Mouse (Mus musculus) heart, embryonic 14.5 days (tissue): ENCODE measurements around the gene Polh. TPM values are rescaled to one million over a fixed set of nuclear protein-coding genes. Genes with fewer than 3 reads are reported as not detected.

Experiments used
- ATAC-seq: fragments of 200-750 bp; cut with Nextera tagmentation; 2 replicates; pipeline ENCODE4 v1.8.0; 2017; ENCODE audit warnings: low read depth, moderate TSS enrichment; ENCODE audit not compliant: insufficient number of reproducible peaks, insufficient read depth, low FRiP score
- H3K27ac ChIP-seq, 2 experiments: fragments of 200-500 bp in 1 of 2; fragments of 300-500 bp in 1 of 2; sonication (generic) in 1 of 2; replicated peaks in 1 of 2; 2 replicates each; pipeline ENCODE4 v1.5.1; 2012 to 2014; ENCODE audit warnings: low read depth in 2 of 2, low read length in 2 of 2, control low read depth in 1 of 2, mild to moderate bottlenecking in 1 of 2, mixed read lengths in 1 of 2; ENCODE audit not compliant: control insufficient read depth in 1 of 2, insufficient read depth in 1 of 2
- H3K27me3 ChIP-seq: fragments of 300-500 bp; sonication (generic); 2 replicates; pipeline ENCODE4 v1.6.1; 2014; ENCODE audit warnings: mild to moderate bottlenecking, low read length, control low read depth; ENCODE audit not compliant: control insufficient read depth, insufficient read depth
- H3K36me3 ChIP-seq: fragments of 300-500 bp; sonication (generic); 2 replicates; pipeline ENCODE4 v1.6.1; 2014; ENCODE audit warnings: mild to moderate bottlenecking, control low read depth, low read length, mixed read lengths; ENCODE audit not compliant: control insufficient read depth, insufficient read depth
- H3K4me1 ChIP-seq, 2 experiments: fragments of 200-500 bp in 1 of 2; fragments of 300-500 bp in 1 of 2; sonication (generic) in 1 of 2; 2 replicates each; pipeline ENCODE4 v1.6.1; 2012 to 2014; ENCODE audit warnings: low read length in 2 of 2, control low read depth in 1 of 2, mixed read lengths in 1 of 2; ENCODE audit not compliant: control insufficient read depth in 2 of 2, insufficient read depth in 2 of 2
- H3K4me2 ChIP-seq: fragments of 300-500 bp; sonication (generic); 2 replicates; pipeline ENCODE4 v1.6.1; 2014; ENCODE audit warnings: mild to moderate bottlenecking, low read length
- H3K4me3 ChIP-seq, 2 experiments: fragments of 200-500 bp in 1 of 2; fragments of 300-500 bp in 1 of 2; sonication (generic) in 1 of 2; 2 replicates each; pipeline ENCODE4 v1.5.1; 2012 to 2014; ENCODE audit warnings: low read length in 2 of 2, mild to moderate bottlenecking in 2 of 2, control low read depth in 1 of 2, low read depth in 1 of 2, moderate library complexity in 1 of 2; ENCODE audit not compliant: control insufficient read depth in 1 of 2, insufficient read depth in 1 of 2
- H3K9ac ChIP-seq: fragments of 300-500 bp; sonication (generic); 2 replicates; pipeline ENCODE4 v1.6.1; 2014; ENCODE audit warnings: mild to moderate bottlenecking, low read length
- H3K9me3 ChIP-seq: fragments of 300-500 bp; sonication (generic); 2 replicates; pipeline ENCODE4 v1.6.1; 2016; ENCODE audit warnings: low read length, control low read depth; ENCODE audit not compliant: control insufficient read depth
- WGBS: fragments of 180-500 bp; shearing (Covaris S2); extraction: QIAGEN DNeasy Blood & Tissue Kit; methylation state at CpG from one replicate; pipeline ENCODE4 v1.1.7; 2014; 5-methylcytosine and 5-hydroxymethylcytosine counted together
- polyA plus RNA-seq: library from polyadenylated mRNA; unstranded; fragments of >200 nt; fragmentation: Nextera tagmentation; extraction: Ambion mirVana; gene quantifications from 2 replicates; pipeline ENCODE4 v1.2.1, GENCODE M21; 2014

The Polh gene
- polyA plus RNA-seq, 1 experiment from 2014 or later: 11.7 TPM

DNA sequence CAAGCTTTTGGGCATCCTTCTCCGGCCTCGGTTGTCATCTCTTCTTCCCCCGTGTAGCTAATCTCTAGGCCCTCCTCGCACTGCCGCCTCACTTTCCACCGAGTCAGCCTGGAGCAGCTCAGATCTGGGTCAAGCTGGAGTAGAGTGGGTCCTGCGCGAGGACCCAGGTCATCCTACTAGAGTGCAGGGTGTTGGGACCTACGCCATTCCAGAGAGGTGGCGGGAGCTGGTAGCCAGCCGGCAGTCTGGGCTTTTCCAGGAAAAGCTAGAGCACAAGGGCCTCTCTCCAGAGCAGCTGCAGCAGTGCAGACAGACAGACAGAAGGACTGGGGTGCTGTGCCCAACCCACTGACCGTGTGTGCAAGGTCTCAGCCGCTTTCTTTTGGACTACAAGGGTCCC, 39.8 kb upstream of the Polh start:
- 85% methylated on average over 13 of the region's 13 CpGs for WGBS
- no peak for ATAC-seq
- H3K4me2 ChIP-seq: no peak overlapping the region
- no peaks in the 10 kb centered on the region for H3K27me3 ChIP-seq
- H3K4me1 ChIP-seq: peaks cover 15 to 20% of the 10 kb centered on the region in 2 experiments
- no peak overlapping the region for H3K27ac ChIP-seq
- H3K36me3 ChIP-seq: peaks cover 84% of the 10 kb centered on the region
- no peaks in the 10 kb centered on the region for H3K9me3 ChIP-seq
- H3K4me3 ChIP-seq: no peak overlapping the region
- H3K9ac ChIP-seq: no peak overlapping the region

GRCm38 (mm10) chr17:46241471-46241870, 39.0 kb upstream of the Polh start:
- no peak for ATAC-seq
- peaks cover 90% of the 10 kb centered on the region for H3K36me3 ChIP-seq

GRCm38 (mm10) chr17:46239516-46240114, 37.2 kb upstream of the Polh start:
- H3K36me3 ChIP-seq: peaks cover 83% of the 10 kb centered on the region
- no peaks in the 10 kb centered on the region for H3K9me3 ChIP-seq
- H3K4me1 ChIP-seq: peaks cover 10 to 12% of the 10 kb centered on the region in 2 experiments
- no peak overlapping the region for H3K4me2 ChIP-seq
- H3K9ac ChIP-seq: no peak overlapping the region
- peak overlapping the region; percentile 8 to 41; a peak in 1 of 4 replicates for H3K27ac ChIP-seq
- WGBS: 30% methylated on average over 15 of the region's 15 CpGs
- no peaks in the 10 kb centered on the region for H3K27me3 ChIP-seq
- ATAC-seq: peak; percentile 81
- H3K4me3 ChIP-seq: no peak overlapping the region

More at GRCm38 (mm10) chr17:46241471-46241870, 39.0 kb upstream of the Polh start:
- Histone ChIP-seq H3K9me3 (no peaks in the 10 kb centered on the region), H3K4me3 (no peak overlapping the region), H3K4me2 (no peak overlapping the region), H3K27ac (no peak overlapping the region), H3K9ac (no peak overlapping the region), H3K4me1 (peaks cover 10 to 12% of the 10 kb centered on the region in 2 experiments), H3K27me3 (no peaks in the 10 kb centered on the region)
- 51% methylated on average over 11 of the region's 11 CpGs for WGBS

- peaks cover 82% of the 10 kb centered on the region for H3K36me3 ChIP-seq
- no peaks in the 10 kb centered on the region for H3K27me3 ChIP-seq
- no peaks in the 10 kb centered on the region for H3K9me3 ChIP-seq
- no peak overlapping the region for H3K9ac ChIP-seq
- H3K4me1 ChIP-seq: peaks cover 10 to 12% of the 10 kb centered on the region in 2 experiments
- ATAC-seq: no peak
- 52% methylated on average over 5 of the region's 5 CpGs for WGBS
- H3K4me3 ChIP-seq: no peak overlapping the region
- H3K27ac ChIP-seq: no peak overlapping the region
- no peak overlapping the region for H3K4me2 ChIP-seq
Measured at GRCm38 (mm10) chr17:46237480-46237879, 35.0 kb upstream of the Polh start.

DNA sequence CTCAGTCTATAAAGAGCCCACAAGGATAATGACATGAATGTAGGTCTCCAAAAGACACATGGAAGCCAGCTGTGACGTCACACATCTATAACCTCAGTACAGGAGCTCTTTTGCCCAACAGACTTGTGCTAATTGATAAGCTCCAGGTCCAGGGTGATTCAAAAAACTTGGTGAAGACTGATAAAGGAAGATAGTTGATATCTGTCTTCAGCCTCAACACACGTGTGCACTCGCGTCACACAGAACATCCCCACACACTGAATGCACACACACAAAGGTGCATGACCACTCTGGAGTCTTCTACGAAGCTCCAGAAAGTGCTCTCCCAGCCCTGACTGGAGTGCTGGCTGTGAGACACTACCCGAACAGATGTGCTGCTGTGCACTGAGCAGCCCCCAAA, 34.6 kb upstream of the Polh start:
- Histone ChIP-seq H3K4me3 (no peak overlapping the region), H3K36me3 (peaks cover 78% of the 10 kb centered on the region), H3K4me2 (no peak overlapping the region), H3K9me3 (no peaks in the 10 kb centered on the region), H3K27ac (no peak overlapping the region), H3K27me3 (no peaks in the 10 kb centered on the region), H3K4me1 (peaks cover 10 to 12% of the 10 kb centered on the region in 2 experiments), H3K9ac (no peak overlapping the region)
- WGBS: 74% methylated on average over 6 of the region's 6 CpGs
- ATAC-seq: no peak

DNA sequence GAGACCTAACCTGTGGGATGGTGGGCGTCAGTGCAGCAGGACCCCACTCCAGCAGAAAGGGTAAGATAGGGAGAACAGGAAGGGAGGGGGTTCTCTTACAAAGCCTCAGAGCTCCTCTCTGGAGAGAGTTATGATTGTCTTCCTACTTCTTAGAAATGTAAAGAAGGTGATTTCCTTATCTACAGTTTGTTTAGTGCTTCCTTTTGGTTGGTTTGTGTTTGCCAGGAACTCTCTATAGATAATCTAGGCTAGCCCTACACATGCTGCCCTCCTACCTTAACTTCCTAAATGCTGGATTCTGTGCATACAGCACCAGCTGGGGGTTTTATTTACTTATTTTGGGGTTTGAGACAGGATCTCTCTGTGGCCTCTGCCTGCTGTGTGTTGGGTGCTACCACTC, 33.6 kb upstream of the Polh start:
- no peak overlapping the region for H3K9ac ChIP-seq
- H3K4me2 ChIP-seq: no peak overlapping the region
- H3K9me3 ChIP-seq: no peaks in the 10 kb centered on the region
- no peaks in the 10 kb centered on the region for H3K27me3 ChIP-seq
- peaks cover 10 to 12% of the 10 kb centered on the region in 2 experiments for H3K4me1 ChIP-seq
- no peak for ATAC-seq
- H3K36me3 ChIP-seq: peaks cover 75% of the 10 kb centered on the region
- no peak overlapping the region for H3K4me3 ChIP-seq
- H3K27ac ChIP-seq: no peak overlapping the region
- WGBS: 88% methylated on average over 1 of the region's 1 CpGs

DNA sequence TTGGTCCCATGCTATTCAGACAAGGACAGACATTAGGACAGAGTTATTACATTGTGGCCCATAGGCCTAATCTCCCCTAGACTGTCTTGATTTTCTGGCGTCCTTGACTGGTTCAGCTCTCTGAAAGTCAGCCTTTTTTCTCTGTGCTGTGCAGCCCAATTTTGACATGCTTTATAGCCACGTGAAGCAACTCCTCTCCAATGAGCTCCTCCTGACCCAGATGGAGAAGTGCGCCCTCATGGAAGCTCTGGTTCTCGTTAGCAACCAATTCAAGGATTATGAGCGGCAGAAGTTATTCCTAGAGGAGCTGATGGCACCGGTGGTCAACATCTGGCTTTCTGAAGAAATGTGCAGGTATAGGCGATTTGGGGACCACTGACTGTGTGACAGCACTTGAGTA, 25.1 kb upstream of the Polh start:
- 87% methylated on average over 7 of the region's 7 CpGs for WGBS
- H3K27me3 ChIP-seq: no peaks in the 10 kb centered on the region
- no peak overlapping the region for H3K27ac ChIP-seq
- H3K9me3 ChIP-seq: no peaks in the 10 kb centered on the region
- no peak overlapping the region for H3K4me2 ChIP-seq
- peaks cover 93% of the 10 kb centered on the region for H3K36me3 ChIP-seq
- no peak for ATAC-seq
- H3K9ac ChIP-seq: no peak overlapping the region
- H3K4me1 ChIP-seq: no peaks in the 10 kb centered on the region
- no peak overlapping the region for H3K4me3 ChIP-seq

- H3K4me2 ChIP-seq: no peak overlapping the region
- H3K9me3 ChIP-seq: no peaks in the 10 kb centered on the region
- 64% methylated on average over 3 of the region's 3 CpGs for WGBS
- H3K27me3 ChIP-seq: no peaks in the 10 kb centered on the region
- no peak for ATAC-seq
- no peak overlapping the region for H3K9ac ChIP-seq
- peaks cover 100% of the 10 kb centered on the region for H3K36me3 ChIP-seq
- H3K4me1 ChIP-seq: no peaks in the 10 kb centered on the region
- no peak overlapping the region for H3K4me3 ChIP-seq
- no peak overlapping the region for H3K27ac ChIP-seq
Measured at GRCm38 (mm10) chr17:46221601-46222000, 19.2 kb upstream of the Polh start.
